Mouse (Mus musculus) heart, embryonic 16.5 days (tissue): ENCODE results near the gene Slc25a41. TPM values are rescaled to one million over a fixed set of nuclear protein-coding genes. Genes with fewer than 3 reads are reported as not detected.

Experiments
- ATAC-seq: fragments of 200-750 bp; cut with Nextera tagmentation; replicated peaks from 2 replicates; pipeline ENCODE4 v1.8.0; 2017; ENCODE audit warnings: moderate number of reproducible peaks; ENCODE audit not compliant: insufficient read depth, low FRiP score; ENCODE audit errors: extremely low read depth
- H3K27ac ChIP-seq: fragments of 300-500 bp; sonication (generic); 2 replicates; pipeline ENCODE4 v1.5.1; 2014; ENCODE audit warnings: mild to moderate bottlenecking, low read length, control low read depth, moderate library complexity
- H3K27me3 ChIP-seq: fragments of 300-500 bp; sonication (generic); 2 replicates; pipeline ENCODE4 v1.6.1; 2014; ENCODE audit warnings: low read length, mixed read lengths; ENCODE audit not compliant: control insufficient read depth, insufficient read depth
- H3K36me3 ChIP-seq: fragments of 300-500 bp; sonication (generic); 2 replicates; pipeline ENCODE4 v1.6.1; 2014; ENCODE audit not compliant: control insufficient read depth, insufficient read depth
- H3K4me1 ChIP-seq: fragments of 300-500 bp; sonication (generic); 2 replicates; pipeline ENCODE4 v1.6.1; 2014; ENCODE audit warnings: low read length, mixed read lengths; ENCODE audit not compliant: control insufficient read depth, insufficient read depth
- H3K4me2 ChIP-seq: fragments of 300-500 bp; sonication (generic); 2 replicates; pipeline ENCODE4 v1.6.1; 2014; ENCODE audit warnings: low read depth, mild to moderate bottlenecking, control low read depth, low read length
- H3K4me3 ChIP-seq: fragments of 300-500 bp; sonication (generic); 2 replicates; pipeline ENCODE4 v1.5.1; 2014; ENCODE audit warnings: mild to moderate bottlenecking, control low read depth, low read length
- H3K9ac ChIP-seq: fragments of 300-500 bp; sonication (generic); 2 replicates; pipeline ENCODE4 v1.6.1; 2014; ENCODE audit warnings: low read length, control low read depth
- H3K9me3 ChIP-seq: fragments of 300-500 bp; sonication (generic); replicated peaks from 2 replicates; pipeline ENCODE4 v1.6.1; 2016; ENCODE audit warnings: low read length; ENCODE audit not compliant: control insufficient read depth
- WGBS: fragments of 180-500 bp; shearing (Covaris S2); extraction: QIAGEN DNeasy Blood & Tissue Kit; methylation state at CpG from one replicate; pipeline ENCODE4 v1.1.7; 2014; 5-methylcytosine and 5-hydroxymethylcytosine counted together
- polyA plus RNA-seq: library from polyadenylated mRNA; unstranded; fragments of >200 nt; fragmentation: Nextera tagmentation; extraction: Ambion mirVana; gene quantifications from 2 replicates; pipeline ENCODE4 v1.2.1, GENCODE M21; 2015

Gene Slc25a41
- polyA plus RNA-seq, 1 experiment from 2014 or later, result not detected

- Histone ChIP-seq H3K4me3 (no peak overlapping the region), H3K27ac (no peak overlapping the region), H3K36me3 (peaks cover 47% of the 10 kb centered on the region), H3K4me2 (no peak overlapping the region), H3K9ac (no peak overlapping the region), H3K9me3 (no peaks in the 10 kb centered on the region), H3K27me3 (no peaks in the 10 kb centered on the region), H3K4me1 (peaks cover 14% of the 10 kb centered on the region)
- WGBS, result 82% methylated on average over 7 of the region's 7 CpGs
- no peak for ATAC-seq
Measured at GRCm38 (mm10) chr17:57003994-57004393, 37.5 kb downstream of the Slc25a41 start.

DNA sequence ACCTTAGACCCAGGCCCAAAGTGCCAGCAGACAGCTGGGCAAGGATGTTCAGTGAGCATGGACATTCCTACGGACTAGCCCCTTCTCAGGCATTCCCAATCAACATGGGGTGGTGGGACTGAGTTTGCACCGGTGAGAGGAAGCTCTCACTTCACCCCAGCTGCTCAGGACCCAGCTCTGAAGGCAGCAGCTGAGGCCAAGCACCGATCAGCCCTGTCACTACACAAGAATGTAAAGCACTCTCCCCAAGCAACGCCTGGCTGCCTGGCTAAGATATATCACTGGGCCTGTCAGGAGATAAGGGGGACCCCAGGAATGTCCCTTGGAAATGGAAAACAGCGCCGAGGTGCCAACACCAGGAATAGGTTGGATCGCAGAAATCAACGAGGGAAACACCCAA lies 40.2 kb downstream of the Slc25a41 start:
- no peak overlapping the region for H3K4me3 ChIP-seq
- H3K9me3 ChIP-seq, result no peaks in the 10 kb centered on the region
- H3K4me1 ChIP-seq, result peaks cover 26% of the 10 kb centered on the region
- H3K27me3 ChIP-seq, result no peaks in the 10 kb centered on the region
- peak overlapping the region; percentile 51; the same call in 1 of the 2 replicates for H3K9ac ChIP-seq
- H3K36me3 ChIP-seq, result peaks cover 39% of the 10 kb centered on the region
- ATAC-seq, result no peak
- H3K27ac ChIP-seq, result peak overlapping the region; percentile 71
- WGBS, result 18% methylated on average over 8 of the region's 8 CpGs
- H3K4me2 ChIP-seq, result peak overlapping the region; percentile 28

DNA sequence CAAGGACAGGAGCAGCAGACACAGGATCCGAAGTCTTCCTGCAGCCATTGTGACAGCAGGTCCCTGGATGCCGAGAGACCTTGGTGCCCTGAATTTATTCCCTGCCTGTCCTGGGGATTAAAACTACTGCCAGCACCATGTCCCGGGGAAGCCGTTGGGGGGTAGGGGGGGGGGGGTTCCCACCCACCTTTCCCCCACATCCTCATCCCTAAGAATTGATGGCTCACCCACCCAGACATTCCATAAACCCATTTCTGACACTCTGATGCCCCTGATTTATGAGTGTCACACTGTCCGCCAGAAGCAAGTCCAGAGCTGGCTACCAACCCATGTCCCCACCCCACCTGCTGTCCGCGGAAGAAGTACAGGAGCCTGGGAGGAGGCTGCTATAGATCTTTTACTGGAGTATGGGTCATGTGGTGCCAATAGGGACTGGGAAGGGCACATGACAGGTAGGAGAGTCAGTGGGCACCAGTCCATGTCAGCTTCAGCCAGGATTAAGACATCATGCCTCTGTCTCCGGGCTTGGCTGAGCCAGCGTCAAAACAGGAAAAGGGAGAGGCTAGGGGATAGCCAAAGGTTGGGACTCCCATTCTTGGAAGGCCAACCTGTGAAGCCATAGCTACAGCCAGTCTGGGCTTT lies 41.4 kb downstream of the Slc25a41 start, which contains the start of gene Pspn:
Gene Pspn (minus strand): TSS at position 51 of the 642 bp plus-strand sequence.
- H3K27me3 ChIP-seq, result no peaks in the 10 kb centered on the region
- H3K4me2 ChIP-seq, result no peak within 1 kb of the TSS
- no peak for ATAC-seq
- peaks cover 26% of the 10 kb centered on the region for H3K4me1 ChIP-seq
- no peak within 1 kb of the TSS; the same call in 1 of the 2 replicates for H3K27ac ChIP-seq
- H3K4me3 ChIP-seq, result no peak within 1 kb of the TSS
- 74% methylated on average over 9 of the region's 9 CpGs for WGBS
- H3K9ac ChIP-seq, result no peak within 1 kb of the TSS
- H3K36me3 ChIP-seq, result peaks cover 39% of the 10 kb centered on the region
- H3K9me3 ChIP-seq, result no peaks in the 10 kb centered on the region

GRCm38 (mm10) chr17:56999414-56999813 lies 42.0 kb downstream of the Slc25a41 start:
- Histone ChIP-seq H3K36me3 (peaks cover 39% of the 10 kb centered on the region), H3K4me1 (peaks cover 26% of the 10 kb centered on the region), H3K27ac (no peak overlapping the region), H3K4me3 (no peak overlapping the region), H3K27me3 (no peaks in the 10 kb centered on the region), H3K9ac (no peak overlapping the region), H3K4me2 (no peak overlapping the region), H3K9me3 (no peaks in the 10 kb centered on the region)
- WGBS, result 89% methylated on average over 9 of the region's 9 CpGs
- ATAC-seq, result no peak

DNA sequence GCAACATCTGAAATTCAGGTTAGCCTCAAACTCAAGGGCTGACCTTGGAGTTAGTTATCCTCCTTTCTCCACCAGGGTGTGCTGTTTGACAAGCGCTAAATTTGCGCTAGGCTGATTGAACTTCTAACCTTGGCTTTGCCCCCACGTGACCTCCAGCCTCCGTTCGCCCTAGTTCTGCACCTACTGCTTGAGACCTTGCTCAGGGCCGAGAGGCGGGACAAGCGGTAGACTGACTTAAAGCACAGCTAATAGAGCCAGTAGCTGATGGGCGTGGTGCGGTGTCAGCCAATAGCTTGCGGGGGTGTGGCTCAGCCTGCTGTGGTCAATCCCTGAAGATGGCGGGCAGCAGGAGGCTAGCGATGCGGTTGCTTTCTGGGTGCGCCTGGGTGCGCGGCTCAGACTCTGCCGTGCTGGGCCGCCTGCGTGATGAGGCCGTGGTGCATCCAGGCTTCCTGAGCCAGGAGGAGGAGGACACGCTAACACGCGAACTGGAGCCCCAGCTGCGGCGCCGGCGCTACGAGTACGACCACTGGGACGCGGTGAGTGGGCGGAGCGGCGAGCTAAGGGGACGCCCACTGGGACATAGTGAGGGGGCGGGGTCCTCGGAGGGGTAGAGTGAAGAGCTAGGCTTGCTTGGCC lies 44.3 kb downstream of the Slc25a41 start, which contains the start of gene Alkbh7:
Gene Alkbh7 (plus strand): TSS at position 311 of the 639 bp plus-strand sequence.
- Histone ChIP-seq H3K36me3 (peaks cover 43% of the 10 kb centered on the region), H3K9ac (peak within 1 kb of the TSS; percentile 77), H3K4me2 (peak within 1 kb of the TSS; percentile 64), H3K4me1 (peaks cover 26% of the 10 kb centered on the region), H3K27ac (peak within 1 kb of the TSS; percentile 85), H3K9me3 (no peaks in the 10 kb centered on the region), H3K4me3 (peak within 1 kb of the TSS; percentile 81), H3K27me3 (no peaks in the 10 kb centered on the region)
- peak; percentile 99 for ATAC-seq
- WGBS, result under 1% methylated on average over 38 of the region's 38 CpGs

GRCm38 (mm10) chr17:56996506-56996905 lies 44.9 kb downstream of the Slc25a41 start:
- no peak for ATAC-seq
- Histone ChIP-seq H3K4me3 (peak overlapping the region; percentile 81; the same call in 1 of the 2 replicates), H3K27me3 (no peaks in the 10 kb centered on the region), H3K4me1 (peaks cover 21% of the 10 kb centered on the region), H3K9me3 (no peaks in the 10 kb centered on the region), H3K27ac (peak overlapping the region; percentile 53), H3K4me2 (no peak overlapping the region), H3K36me3 (peaks cover 45% of the 10 kb centered on the region), H3K9ac (peak overlapping the region; percentile 24; the same call in 1 of the 2 replicates)
- WGBS, result 67% methylated on average over 2 of the region's 2 CpGs

DNA sequence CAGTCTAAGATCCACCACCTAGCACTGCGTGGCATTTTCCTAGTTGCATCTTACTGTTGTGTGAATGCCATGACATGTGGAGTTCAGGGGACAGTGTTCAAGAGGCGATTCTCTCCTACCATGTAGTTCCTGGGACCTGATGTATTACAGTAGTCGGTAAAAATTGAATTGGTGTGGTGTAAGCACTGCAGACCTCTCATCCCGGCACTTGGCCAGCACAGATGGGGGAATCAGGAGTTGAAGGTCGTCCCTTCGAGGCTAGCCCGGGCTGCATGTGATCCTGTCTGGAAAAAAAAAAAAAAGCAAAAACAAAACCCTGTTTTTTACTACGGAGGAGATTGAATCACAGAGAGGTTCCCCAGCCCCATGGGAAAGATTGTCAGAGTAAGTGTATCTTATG lies 46.4 kb downstream of the Slc25a41 start:
- WGBS, result 83% methylated on average over 8 of the region's 8 CpGs
- no peaks in the 10 kb centered on the region for H3K27me3 ChIP-seq
- H3K4me3 ChIP-seq, result no peak overlapping the region
- H3K9ac ChIP-seq, result no peak overlapping the region
- H3K4me2 ChIP-seq, result no peak overlapping the region
- ATAC-seq, result no peak
- H3K4me1 ChIP-seq, result peaks cover 17% of the 10 kb centered on the region
- peaks cover 47% of the 10 kb centered on the region for H3K36me3 ChIP-seq
- no peaks in the 10 kb centered on the region for H3K9me3 ChIP-seq
- H3K27ac ChIP-seq, result no peak overlapping the region

DNA sequence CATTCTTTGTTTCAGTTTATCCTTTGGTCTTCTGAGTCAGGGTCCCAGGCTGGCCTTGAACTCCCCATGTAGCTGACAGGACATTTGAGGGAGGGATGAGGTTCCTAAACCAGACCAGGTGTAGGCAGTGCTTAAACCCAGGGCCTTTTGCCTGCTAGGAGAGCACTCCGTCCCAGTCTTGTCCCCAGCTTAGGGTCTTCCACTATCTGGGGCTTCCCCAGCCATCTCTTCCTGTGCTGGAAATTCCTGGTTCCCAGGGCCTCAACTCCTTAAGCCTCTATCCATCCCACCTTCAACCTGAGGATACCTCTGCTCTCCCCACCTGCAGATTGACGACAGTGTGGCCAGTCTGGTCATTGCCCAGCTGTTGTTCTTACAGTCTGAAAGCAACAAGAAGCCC lies 50.5 kb downstream of the Slc25a41 start:
- H3K27ac ChIP-seq, result no peak overlapping the region
- 69% methylated on average over 2 of the region's 2 CpGs for WGBS
- no peak for ATAC-seq

GRCm38 (mm10) chr17:56990115-56990746 lies 51.2 kb downstream of the Slc25a41 start, which contains the start of gene Clpp:
Gene Clpp (plus strand): TSS chr17:56990305.
- peaks cover 23% of the 10 kb centered on the region for H3K36me3 ChIP-seq
- H3K4me1 ChIP-seq, result peaks cover 6% of the 10 kb centered on the region
- H3K4me3 ChIP-seq, result peak within 1 kb of the TSS; percentile 90
- WGBS, result under 1% methylated on average over 52 of the region's 52 CpGs
- peak within 1 kb of the TSS; percentile 81 for H3K27ac ChIP-seq
- H3K9me3 ChIP-seq, result no peaks in the 10 kb centered on the region
- peak within 1 kb of the TSS; percentile 92 for H3K4me2 ChIP-seq
- H3K27me3 ChIP-seq, result no peaks in the 10 kb centered on the region
- ATAC-seq, result peak; percentile 96
- peak within 1 kb of the TSS; percentile 93 for H3K9ac ChIP-seq

More for the DNA sequence above, 50.5 kb downstream of the Slc25a41 start:
- Histone ChIP-seq H3K9me3 (no peaks in the 10 kb centered on the region), H3K4me3 (peak overlapping the region; percentile 90), H3K4me2 (peak overlapping the region; percentile 82), H3K27me3 (no peaks in the 10 kb centered on the region), H3K36me3 (peaks cover 29% of the 10 kb centered on the region), H3K9ac (peak overlapping the region; percentile 93), H3K4me1 (peaks cover 6% of the 10 kb centered on the region)
